Mouse (Mus musculus): ENCODE results near the gene Ubl3.

DNA sequence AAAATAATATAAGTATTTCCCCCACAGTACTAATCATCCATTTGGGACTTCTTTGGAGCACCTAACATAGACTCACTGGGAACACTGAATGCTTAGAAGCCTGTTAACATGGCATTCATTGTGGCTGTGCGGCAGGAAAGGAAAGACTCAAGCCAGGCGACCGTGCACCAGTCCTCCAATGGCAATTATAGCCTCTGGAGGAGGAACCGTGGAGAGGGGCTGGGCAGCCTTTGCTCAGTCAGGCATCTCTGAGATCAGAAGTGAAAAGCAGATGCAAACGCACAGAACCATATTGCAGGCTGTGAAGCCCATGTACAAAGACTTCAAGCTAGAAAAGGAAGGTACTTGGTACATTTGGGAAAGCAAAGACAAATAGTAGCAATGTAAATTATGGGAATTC lies 20.4 kb downstream of the Ubl3 start:
- TF ChIP-seq POLR2A (IDR thresholded peaks at IDR 0.05; ENCODE audit: extremely low read depth, insufficient read depth, low read length) (no peak), CTCF (IDR thresholded peaks at IDR 0.05; ENCODE audit: extremely low read depth, insufficient read depth, low read length) (no peak)

Data from cortical plate, adult 2 months (tissue).